Comparison of ENCODE assay signal across 7 mouse cellular contexts in genomic region chr3:36150934-36151686, GRCm38 (mm10). TPM values are rescaled to one million over a fixed set of nuclear protein-coding genes. Genes with fewer than 3 reads are reported as not detected.
A peak's percentile ranks its signal among the peaks of the same experiment; 100 is the strongest.
DNase-seq lines count a peak whose midpoint lies in the region; ATAC-seq and TF ChIP-seq lines count a peak whose summit lies in the region.

TSS of gene D3Ertd254e (plus strand) at chr3:36151017.

- H3K4me3 ChIP-seq in embryonic facial prominence, embryonic 12.5 days: peak within 1 kb of the TSS; percentile 85
- peak within 1 kb of the TSS; percentile 78 for H3K4me3 ChIP-seq in heart, adult 2 months
- H3K4me3 ChIP-seq in limb, embryonic 13.5 days: peak within 1 kb of the TSS; percentile 74
- H3K4me3 ChIP-seq in midbrain, embryonic 16.5 days (ENCODE audit: low read depth, low read length): peak within 1 kb of the TSS; percentile 95

- peaks cover 17% of the 10 kb centered on the region for H3K4me1 ChIP-seq in embryonic facial prominence, embryonic 12.5 days
- H3K4me1 ChIP-seq in heart, adult 2 months (ENCODE audit: control insufficient read depth, insufficient read depth, low read length): peaks cover 2% of the 10 kb centered on the region
- H3K4me1 ChIP-seq in limb, embryonic 13.5 days: peaks cover 28% of the 10 kb centered on the region
- peaks cover 22% of the 10 kb centered on the region for H3K4me1 ChIP-seq in midbrain, embryonic 16.5 days (ENCODE audit: control insufficient read depth, insufficient read depth, low read length)

- peaks cover 1% of the 10 kb centered on the region; the same call in 1 of the 2 replicates for H3K79me2 ChIP-seq in heart, adult 2 months (replicated peaks; ENCODE audit: control insufficient read depth, insufficient read depth, low read length)

- TF ChIP-seq POLR2A in heart, adult 2 months (IDR thresholded peaks at IDR 0.05; ENCODE audit: insufficient read depth, low read depth, low read length): peak; percentile 86

- intact Hi-C loops in heart, adult 2 months (cut with DNase I): loop anchor here (5.0 kb wide), 2 partner anchors 84 to 154 kb away; partner anchors contain the start of gene Acad9

- ATAC-seq in embryonic facial prominence, embryonic 12.5 days (ENCODE audit: insufficient number of reproducible peaks, insufficient read depth, low FRiP score, low TSS enrichment): peak; percentile 99
- peak; percentile 100 for ATAC-seq in limb, embryonic 13.5 days (ENCODE audit: low FRiP score, low read depth)
- peak; percentile 100 for ATAC-seq in midbrain, embryonic 16.5 days

- peak; percentile 17; the same call in 1 of the 2 replicates for TF ChIP-seq CTCF in heart, adult 2 months (IDR thresholded peaks at IDR 0.05)

- H3K9ac ChIP-seq in embryonic facial prominence, embryonic 12.5 days: peak within 1 kb of the TSS; percentile 89
- H3K9ac ChIP-seq in heart, adult 2 months (ENCODE audit: low read depth, low read length): peak within 1 kb of the TSS; percentile 94
- H3K9ac ChIP-seq in limb, embryonic 13.5 days: peak within 1 kb of the TSS; percentile 90
- peak within 1 kb of the TSS; percentile 98 for H3K9ac ChIP-seq in midbrain, embryonic 16.5 days (ENCODE audit: low read depth, low read length)

- no peaks in the 10 kb centered on the region for H3K9me3 ChIP-seq in embryonic facial prominence, embryonic 12.5 days
- H3K9me3 ChIP-seq in limb, embryonic 13.5 days: no peaks in the 10 kb centered on the region
- H3K9me3 ChIP-seq in midbrain, embryonic 16.5 days (replicated peaks; ENCODE audit: control insufficient read depth, low read length, poor library complexity, severe bottlenecking): no peaks in the 10 kb centered on the region

- under 1% methylated on average over 53 of the region's 54 CpGs for WGBS in embryonic facial prominence, embryonic 12.5 days
- WGBS in heart, adult 2 months: under 1% methylated on average over 53 of the region's 54 CpGs
- WGBS in limb, embryonic 13.5 days: under 1% methylated on average over 54 of the region's 54 CpGs
- under 1% methylated on average over 46 of the region's 54 CpGs for WGBS in midbrain, embryonic 16.5 days

- no peaks in the 10 kb centered on the region for H3K27me3 ChIP-seq in embryonic facial prominence, embryonic 12.5 days
- H3K27me3 ChIP-seq in heart, adult 2 months (ENCODE audit: control insufficient read depth, insufficient read depth, low read length): no peaks in the 10 kb centered on the region
- no peaks in the 10 kb centered on the region for H3K27me3 ChIP-seq in limb, embryonic 13.5 days
- no peaks in the 10 kb centered on the region for H3K27me3 ChIP-seq in midbrain, embryonic 16.5 days (ENCODE audit: control insufficient read depth, insufficient read depth, low read depth, low read length)

- H3K36me3 ChIP-seq in embryonic facial prominence, embryonic 12.5 days: no peaks in the 10 kb centered on the region
- H3K36me3 ChIP-seq in heart, adult 2 months (ENCODE audit: control insufficient read depth, insufficient read depth, low read length): no peaks in the 10 kb centered on the region
- no peaks in the 10 kb centered on the region for H3K36me3 ChIP-seq in limb, embryonic 13.5 days
- no peaks in the 10 kb centered on the region for H3K36me3 ChIP-seq in midbrain, embryonic 16.5 days (ENCODE audit: control insufficient read depth, insufficient read depth, low read length)

- TF ChIP-seq EP300 in heart, adult 2 months (IDR thresholded peaks at IDR 0.05; ENCODE audit: insufficient read depth, low read depth, low read length): no peak

- H3K4me2 ChIP-seq in embryonic facial prominence, embryonic 12.5 days (replicated peaks): peak within 1 kb of the TSS; percentile 66
- H3K4me2 ChIP-seq in limb, embryonic 13.5 days (replicated peaks): peak within 1 kb of the TSS; percentile 73
- H3K4me2 ChIP-seq in midbrain, embryonic 16.5 days (ENCODE audit: low read length): peak within 1 kb of the TSS; percentile 90

- H3K27ac ChIP-seq in embryonic facial prominence, embryonic 12.5 days: peak within 1 kb of the TSS; percentile 90
- H3K27ac ChIP-seq in heart, adult 2 months: peak within 1 kb of the TSS; percentile 70
- H3K27ac ChIP-seq in limb, embryonic 13.5 days: peak within 1 kb of the TSS; percentile 74
- H3K27ac ChIP-seq in midbrain, embryonic 16.5 days (ENCODE audit: low read length): peak within 1 kb of the TSS; percentile 95

- DNase-seq in adrenal gland, postnatal 25 days: peak; percentile 85
- peak; percentile 84 to 92 for DNase-seq in heart, adult 2 months
- peak; percentile 94 for DNase-seq in kidney, adult 8-10 months
- DNase-seq in spleen, postnatal 10 days (ENCODE audit: low spot score in 2 of 2): peak; percentile 44 to 83

RNA-seq across cellular contexts. Expression of gene D3Ertd254e, which starts in this region (rescaled TPM):
- total RNA-seq in adrenal gland, postnatal 25 days (2021): 8.0 and 8.6 TPM in 2 replicates
- polyA plus RNA-seq in embryonic facial prominence, embryonic 12.5 days (2016; fragmentation: Nextera tagmentation; extraction: Ambion mirVana): 9.5 and 10.2 TPM in 2 replicates
- 1 to 10 TPM; 3.4 to 3.7 TPM for total RNA-seq in heart, adult 2 months (2021)
- polyA plus RNA-seq in heart, adult 2 months (2012; rRNA removed): 0.96 and 2.5 TPM in 2 replicates
- polyA plus RNA-seq in limb, embryonic 13.5 days (2015; fragmentation: Nextera tagmentation; extraction: Ambion mirVana): 10.3 and 10.7 TPM in 2 replicates
- 15.0 and 16.7 TPM in 2 replicates for polyA plus RNA-seq in midbrain, embryonic 16.5 days (2015; fragmentation: Nextera tagmentation; extraction: Ambion mirVana)

Comparison
In these comparisons a context has a peak if more than half of its experiments do, and no peak if none do; other contexts are left out.
1. Peak in every context shown above with its lines: DNase-seq, ATAC-seq, H3K4me3 ChIP-seq and H3K27ac ChIP-seq.